Mouse (Mus musculus) small intestine, adult 2 months (tissue): Measurements from ENCODE around the gene Rgl2. TPM values are rescaled to one million over a fixed set of nuclear protein-coding genes. Genes with fewer than 3 reads are reported as not detected.

Experiments
- H3K27ac ChIP-seq: fragments of 200-500 bp; 2 replicates; pipeline ENCODE4 v1.5.1; 2012; ENCODE audit warnings: low read depth, low read length, control low read depth, inconsistent platforms; ENCODE audit not compliant: insufficient read depth
- H3K27me3 ChIP-seq: fragments of 200-500 bp; 2 replicates; pipeline ENCODE4 v1.6.1; 2012; ENCODE audit warnings: mild to moderate bottlenecking, moderate library complexity, low read length, inconsistent platforms; ENCODE audit not compliant: control insufficient read depth, insufficient read depth
- H3K36me3 ChIP-seq: fragments of 200-500 bp; 2 replicates; pipeline ENCODE4 v1.6.1; 2012; ENCODE audit warnings: mild to moderate bottlenecking, low read length, control low read depth, inconsistent platforms; ENCODE audit not compliant: control insufficient read depth, insufficient read depth
- H3K4me1 ChIP-seq: fragments of 200-500 bp; 2 replicates; pipeline ENCODE4 v1.6.1; 2012; ENCODE audit warnings: low read length, inconsistent platforms, mixed read lengths; ENCODE audit not compliant: control insufficient read depth, insufficient read depth, insufficient read length
- H3K4me3 ChIP-seq: fragments of 200-500 bp; 2 replicates; pipeline ENCODE4 v1.5.1; 2012; ENCODE audit warnings: low read depth, mild to moderate bottlenecking, control low read depth, inconsistent platforms, low read length, moderate library complexity
- CTCF ChIP-seq: fragments of 200-500 bp; IDR thresholded peaks from 2 replicates; pipeline ENCODE4 v1.5.1; 2012; ENCODE audit warnings: low read depth, mild to moderate bottlenecking, control low read depth, inconsistent platforms, low read length, moderate library complexity, mixed read lengths; ENCODE audit not compliant: insufficient replicate concordance, insufficient read length; ENCODE audit errors: extremely low read depth
- POLR2A ChIP-seq: fragments of 200-500 bp; IDR thresholded peaks from 2 replicates; pipeline ENCODE4 v1.6.1; 2012; ENCODE audit warnings: low read depth, mild to moderate bottlenecking, control low read depth, inconsistent platforms, low read length, moderate library complexity
- WGBS: fragments of 180-500 bp; shearing (Covaris S2); methylation state at CpG from one replicate; pipeline ENCODE4 v1.1.7; 2018; 5-methylcytosine and 5-hydroxymethylcytosine counted together
- polyA plus RNA-seq: library from polyadenylated mRNA; depleted of rRNA; stranded (reverse); fragments of >200 nt; gene quantifications from 2 replicates; pipeline ENCODE4 v1.2.3, GENCODE M21; 2012

Rgl2 gene
- polyA plus RNA-seq, 1 experiment = 60.7 TPM

DNA sequence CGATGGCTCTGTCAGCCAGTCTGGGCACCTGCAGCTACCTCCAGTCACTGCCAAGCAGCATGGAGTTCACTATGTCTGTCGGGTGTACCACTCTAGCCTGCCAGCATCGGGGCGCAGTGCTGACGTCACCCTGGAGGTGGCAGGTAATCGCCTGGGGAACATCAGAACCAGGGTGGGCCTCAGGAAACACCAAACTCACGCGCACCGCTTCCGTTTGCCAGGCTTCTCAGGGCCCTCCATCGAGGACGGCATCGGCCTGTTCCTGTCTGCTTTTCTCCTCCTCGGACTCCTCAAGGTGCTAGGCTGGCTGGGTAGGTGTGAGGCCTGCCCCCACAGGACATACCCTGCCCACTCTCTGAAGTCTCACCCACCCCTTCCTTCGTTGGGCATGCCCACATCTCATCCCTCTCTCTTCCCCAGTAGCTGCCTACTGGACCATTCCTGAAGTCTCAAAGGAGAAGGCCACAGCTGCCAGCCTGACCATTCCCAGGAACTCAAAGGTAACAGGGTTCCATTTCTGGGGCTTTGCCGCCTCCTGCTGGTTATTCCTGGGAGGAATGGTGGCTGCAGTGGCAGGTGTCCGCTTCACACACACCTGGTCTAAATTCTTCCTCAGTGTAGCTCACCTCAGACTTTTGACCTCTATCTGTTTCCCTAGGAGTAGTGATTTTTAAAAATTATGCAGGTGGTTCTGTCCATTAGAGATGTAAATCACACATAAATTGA is 3.0 kb upstream of the Rgl2 start:
- 81% methylated on average over 17 of the region's 17 CpGs for WGBS
- Histone ChIP-seq H3K4me1 (peaks cover 2% of the 10 kb centered on the region), H3K36me3 (peaks cover 40% of the 10 kb centered on the region), H3K4me3 (no peak overlapping the region), H3K27me3 (no peaks in the 10 kb centered on the region), H3K27ac (no peak overlapping the region)
- TF ChIP-seq CTCF (peak; percentile 56; the same call in 1 of the 2 replicates), POLR2A (no peak)

DNA sequence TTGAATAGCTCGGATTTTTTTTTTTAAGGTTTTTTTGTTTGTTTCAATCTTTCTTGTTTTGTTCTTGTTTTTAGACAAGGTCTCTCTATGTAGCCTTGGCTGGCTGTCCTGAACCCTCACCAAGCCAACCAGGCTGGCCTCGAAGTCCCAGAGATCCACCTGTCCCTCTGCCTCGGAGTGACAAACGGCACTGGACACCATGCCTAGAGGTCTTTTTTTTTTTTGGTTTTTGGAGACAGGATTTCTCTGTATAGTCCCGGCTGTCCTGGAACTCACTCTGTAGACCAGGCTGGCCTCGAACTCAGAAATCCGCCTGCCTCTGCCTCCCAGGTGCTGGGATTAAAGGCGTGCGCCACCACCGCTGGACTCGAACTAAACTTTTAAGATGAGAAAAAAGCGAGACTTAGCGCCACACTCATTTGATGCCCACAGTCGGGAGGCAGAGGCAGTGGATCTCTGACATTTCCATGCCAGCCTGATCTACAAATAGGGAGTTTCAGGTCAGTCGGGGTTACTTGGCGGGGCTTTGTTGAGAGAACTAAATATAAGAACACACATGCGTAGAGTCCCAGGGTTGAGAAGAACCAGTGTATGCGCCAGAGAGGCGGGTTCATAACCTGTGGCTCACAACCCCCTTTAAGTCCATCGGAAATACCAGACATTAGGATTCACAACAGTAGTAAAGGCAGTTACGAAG is 944 bp upstream of the Rgl2 start:
- WGBS = 59% methylated on average over 21 of the region's 21 CpGs
- TF ChIP-seq CTCF = no peak
- no peak for TF ChIP-seq POLR2A
- Histone ChIP-seq H3K36me3 (peaks cover 36% of the 10 kb centered on the region), H3K4me1 (peaks cover 2% of the 10 kb centered on the region; the same call in 1 of the 2 replicates), H3K4me3 (no peak overlapping the region), H3K27me3 (no peaks in the 10 kb centered on the region), H3K27ac (no peak overlapping the region)

DNA sequence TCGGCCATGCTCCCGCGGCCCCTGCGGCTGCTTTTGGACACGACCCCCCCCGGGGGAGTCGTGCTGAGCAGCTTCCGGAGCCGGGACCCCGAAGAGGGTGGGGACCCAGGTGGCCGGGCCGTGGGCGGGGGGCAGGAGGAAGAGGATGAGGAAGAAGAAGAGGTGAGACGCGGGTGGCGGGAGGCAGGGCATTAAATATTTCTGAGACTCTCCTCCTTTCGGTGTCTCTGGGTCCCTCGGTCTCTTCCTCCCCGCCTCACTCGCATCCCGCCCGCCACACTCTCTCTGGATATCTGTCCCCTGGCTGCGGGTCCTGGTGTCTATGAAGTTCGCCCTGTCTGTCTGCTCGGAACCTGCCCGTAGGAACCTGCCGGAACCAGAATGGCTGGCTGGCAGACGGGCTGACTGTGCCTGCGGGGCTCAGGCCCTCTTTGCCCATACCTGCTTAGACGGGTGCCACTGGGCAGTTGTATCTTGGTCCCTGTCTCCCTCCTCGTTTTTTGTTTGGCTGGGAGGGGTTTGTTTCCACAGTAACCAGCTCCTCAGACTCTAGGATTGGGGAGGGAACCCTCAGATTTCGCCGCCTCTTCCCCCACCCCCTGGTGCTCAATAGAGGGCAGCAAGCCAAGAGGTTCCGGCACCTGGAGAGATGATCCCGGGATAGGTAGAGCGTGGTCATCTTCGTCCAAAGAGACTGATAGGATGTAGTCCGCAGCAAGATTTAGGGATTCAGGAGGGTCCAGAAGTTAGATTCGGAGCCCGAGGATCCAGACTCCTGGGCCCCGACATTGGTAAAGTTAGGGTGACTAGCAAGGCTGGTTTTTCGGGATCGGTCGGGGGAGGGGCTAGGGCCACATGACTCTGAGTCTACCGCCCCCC is 1.2 kb downstream of the Rgl2 start:
- TF ChIP-seq CTCF (no peak), POLR2A (peak; percentile 37; the same call in 1 of the 2 replicates)
- H3K27me3 ChIP-seq = no peaks in the 10 kb centered on the region
- H3K4me1 ChIP-seq = peaks cover 2% of the 10 kb centered on the region; the same call in 1 of the 2 replicates
- H3K27ac ChIP-seq = no peak overlapping the region; the same call in 1 of the 2 replicates
- peak overlapping the region; percentile 85 for H3K4me3 ChIP-seq
- under 1% methylated on average over 45 of the region's 45 CpGs for WGBS
- H3K36me3 ChIP-seq = peaks cover 31% of the 10 kb centered on the region

DNA sequence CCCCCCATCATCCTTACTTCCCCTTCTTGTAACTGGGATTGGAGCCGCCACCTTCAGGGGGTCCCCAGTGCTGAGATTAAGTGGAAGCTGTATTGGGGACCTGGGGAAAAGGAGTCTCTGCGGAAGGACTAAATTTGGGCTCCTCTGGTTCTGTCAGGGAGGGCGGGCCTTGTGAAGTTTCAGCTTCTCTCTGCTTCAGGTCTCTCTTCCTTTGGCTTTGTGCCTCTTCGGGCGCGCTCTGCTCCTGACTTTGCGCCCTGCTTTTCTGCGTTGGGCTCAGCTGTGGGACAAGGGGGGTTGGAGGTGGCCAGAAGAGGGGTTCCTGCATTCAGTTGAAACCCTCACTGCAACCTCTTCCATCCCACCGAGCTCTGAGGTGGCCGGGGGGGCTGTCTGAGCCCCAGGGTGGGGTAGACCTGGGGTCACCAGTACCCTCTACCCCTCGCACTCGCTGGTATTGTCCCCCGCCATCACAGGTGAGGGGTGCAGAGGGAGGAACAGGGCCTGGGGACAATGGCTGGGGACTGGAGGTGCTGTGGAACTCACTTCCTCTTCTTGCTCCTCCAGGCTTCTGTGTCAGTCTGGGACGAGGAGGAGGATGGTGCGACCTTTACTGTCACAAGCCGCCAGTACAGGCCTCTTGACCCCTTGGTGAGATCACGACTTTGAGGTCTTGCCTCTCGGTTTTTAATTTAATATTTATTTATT is 2.0 kb downstream of the Rgl2 start:
- peaks cover 2% of the 10 kb centered on the region; the same call in 1 of the 2 replicates for H3K4me1 ChIP-seq
- 55% methylated on average over 18 of the region's 18 CpGs for WGBS
- no peak for TF ChIP-seq POLR2A
- TF ChIP-seq CTCF = no peak
- H3K36me3 ChIP-seq = peaks cover 26% of the 10 kb centered on the region
- H3K4me3 ChIP-seq = peak overlapping the region; percentile 85
- H3K27me3 ChIP-seq = no peaks in the 10 kb centered on the region
- no peak overlapping the region; the same call in 1 of the 2 replicates for H3K27ac ChIP-seq

DNA sequence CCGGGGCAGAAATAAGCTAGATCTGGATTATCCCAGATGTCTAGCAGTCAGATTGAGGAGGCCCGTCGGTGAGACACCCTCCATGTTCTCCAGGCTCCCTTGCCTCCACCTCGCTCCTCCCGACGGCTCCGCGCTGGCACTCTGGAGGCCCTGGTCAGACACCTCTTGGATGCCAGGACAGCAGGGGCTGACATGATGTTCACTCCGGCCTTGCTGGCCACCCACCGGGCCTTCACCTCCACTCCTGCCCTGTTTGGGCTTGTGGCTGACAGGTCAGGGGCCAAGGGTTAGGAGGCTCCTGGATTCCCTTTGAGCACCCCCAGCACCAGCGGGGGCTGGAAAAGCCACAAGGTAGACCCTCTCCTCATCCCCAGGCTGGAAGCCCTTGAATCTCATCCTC is 2.6 kb downstream of the Rgl2 start:
- 95% methylated on average over 11 of the region's 11 CpGs for WGBS
- Histone ChIP-seq H3K27me3 (no peaks in the 10 kb centered on the region), H3K27ac (no peak overlapping the region), H3K4me1 (peaks cover 2% of the 10 kb centered on the region; the same call in 1 of the 2 replicates), H3K36me3 (peaks cover 21% of the 10 kb centered on the region), H3K4me3 (no peak overlapping the region)
- TF ChIP-seq CTCF (no peak), POLR2A (no peak)

DNA sequence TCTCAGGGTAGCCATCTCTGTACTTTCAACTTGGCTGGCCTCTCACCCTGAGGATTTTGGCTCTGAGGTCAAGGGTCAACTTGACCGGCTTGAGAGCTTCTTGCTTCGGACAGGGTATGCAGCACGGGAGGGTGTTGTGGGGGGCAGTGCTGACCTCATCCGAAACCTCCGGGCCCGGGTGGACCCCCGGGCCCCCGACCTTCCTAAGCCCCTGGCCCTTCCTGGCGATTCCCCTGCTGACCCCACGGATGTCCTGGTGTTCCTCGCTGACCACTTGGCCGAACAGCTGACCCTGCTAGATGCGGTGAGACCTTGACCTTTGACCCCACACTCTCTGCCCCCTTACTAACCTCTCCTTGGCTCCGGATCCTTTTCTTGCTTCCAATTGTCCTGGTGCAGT is 3.1 kb downstream of the Rgl2 start:
- Histone ChIP-seq H3K36me3 (peaks cover 17% of the 10 kb centered on the region), H3K4me3 (no peak overlapping the region), H3K27ac (no peak overlapping the region), H3K27me3 (no peaks in the 10 kb centered on the region), H3K4me1 (peaks cover 2% of the 10 kb centered on the region; the same call in 1 of the 2 replicates)
- TF ChIP-seq POLR2A (no peak), CTCF (no peak)
- WGBS = 90% methylated on average over 14 of the region's 14 CpGs
